Mouse (Mus musculus) ES-CJ7 (cell line): ENCODE measurements around the gene Gabrb3.
A peak's percentile ranks its signal among the peaks of the same experiment; 100 is the strongest.

Experiments used
- DNase-seq: peaks from one replicate; pipeline ENCODE4 v3.0.0; 2011; ENCODE audit warnings: low read depth, low spot score

The Gabrb3 gene

DNA sequence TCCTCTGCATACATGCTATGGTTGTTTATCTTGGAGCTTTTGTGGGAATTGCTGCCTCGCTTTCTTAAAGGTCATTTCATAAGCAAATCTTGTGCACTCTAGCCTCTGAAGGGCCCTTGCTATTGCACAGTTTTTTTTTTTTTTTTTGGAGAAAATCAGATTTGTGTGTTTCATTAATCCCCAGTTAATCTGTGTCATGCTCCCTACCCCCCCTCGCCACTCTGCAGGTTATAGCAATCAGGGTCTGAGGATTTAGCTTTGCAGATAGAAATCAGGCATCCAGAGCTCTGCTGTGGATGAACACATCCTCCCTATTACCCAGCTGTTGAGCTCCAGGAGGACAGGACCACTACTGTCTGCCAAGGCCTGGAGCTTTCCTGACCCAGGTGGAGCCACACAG is at the start of gene Gabrb3:
Gene Gabrb3, plus strand, starts transcription at position 301 of the 400 bp plus-strand sequence.
- no peak for DNase-seq

DNA sequence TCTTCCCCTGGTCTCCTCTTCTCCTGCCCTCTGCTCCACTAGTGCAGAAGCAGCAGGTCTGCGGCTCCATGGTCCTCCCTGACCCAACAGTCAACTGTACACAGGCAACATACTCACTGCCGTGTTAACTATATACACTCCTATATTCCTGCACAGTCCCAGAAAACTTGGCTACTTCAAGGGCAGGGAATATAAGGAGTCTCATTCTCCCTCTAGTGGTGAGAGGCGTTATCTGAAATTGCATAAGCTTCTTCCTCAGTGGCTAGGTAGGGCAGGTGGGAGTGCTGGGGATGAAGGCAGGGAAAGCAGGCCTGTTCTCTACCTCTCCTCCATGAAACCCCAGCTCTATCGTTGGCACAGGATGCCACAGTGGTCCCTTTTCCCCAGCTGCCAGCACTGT is 35.4 kb upstream of the Gabrb3 start:
- DNase-seq = peak; percentile 81

- DNase-seq = peak; percentile 14
Observed at GRCm38 (mm10) chr7:57386517-57387340, 32.8 kb upstream of the Gabrb3 start, which contains the start of gene Gabrg3. Gabrg3 (minus strand) TSS chr7:57387188.

DNA sequence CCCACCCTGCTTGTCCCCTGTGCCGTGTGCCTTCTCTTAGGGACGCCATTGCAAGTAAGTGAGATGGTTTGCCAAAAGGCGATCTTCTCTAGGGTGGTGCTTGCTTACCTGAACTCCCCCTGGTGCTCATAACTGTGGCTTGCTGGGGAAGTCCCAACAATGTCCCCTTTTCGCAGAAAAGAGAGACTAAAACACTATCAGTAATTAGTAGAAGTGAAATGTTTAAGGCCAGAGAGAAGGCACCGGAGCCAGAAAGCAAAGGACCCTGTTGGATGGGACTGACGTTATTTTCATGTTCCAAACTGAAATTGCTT is 32.2 kb upstream of the Gabrb3 start:
- DNase-seq = peak; percentile 35

DNA sequence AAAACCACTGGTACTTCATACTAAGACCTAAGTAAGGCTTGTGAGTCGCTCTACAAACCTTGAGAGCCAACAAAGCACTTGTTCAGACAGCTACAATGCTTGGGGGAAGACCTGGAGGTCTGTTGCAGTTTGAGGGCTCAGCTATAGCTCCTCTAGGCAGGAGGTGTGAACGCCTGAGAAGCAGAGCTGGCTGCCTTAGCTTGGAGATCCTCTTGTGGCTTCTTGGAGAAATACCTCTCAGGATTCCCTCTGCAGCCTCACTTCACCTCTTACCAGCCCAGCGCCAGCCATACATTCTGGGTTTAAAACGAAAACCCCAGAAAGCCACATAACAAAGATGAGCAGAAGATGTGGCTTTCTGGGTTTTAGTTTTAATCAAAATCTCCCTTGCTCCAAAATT is 29.4 kb upstream of the Gabrb3 start:
- peak; percentile 9 for DNase-seq

DNA sequence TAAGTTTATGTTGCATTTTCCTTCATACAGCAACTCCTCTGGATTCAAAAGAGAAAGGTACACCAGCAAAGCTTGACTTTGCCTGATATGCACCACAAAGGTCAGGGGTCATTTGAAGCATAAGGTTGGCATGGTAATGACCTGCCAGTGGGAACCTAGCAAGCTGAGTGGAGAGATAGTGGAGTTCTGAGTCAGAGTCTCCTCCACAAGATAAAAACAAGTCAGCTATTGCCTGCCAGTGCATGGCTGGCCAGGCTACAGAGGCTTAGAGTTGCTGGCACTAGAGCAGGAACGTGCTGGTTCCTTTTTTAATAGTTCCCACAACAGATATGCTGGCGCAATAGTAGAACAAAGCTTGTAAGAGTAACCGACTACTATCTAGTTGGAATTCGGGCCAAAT is 25.9 kb upstream of the Gabrb3 start:
- DNase-seq = no peak

GRCm38 (mm10) chr7:57411163-57411562 is 8.3 kb upstream of the Gabrb3 start:
- DNase-seq = no peak

GRCm38 (mm10) chr7:57412896-57413295 is 6.6 kb upstream of the Gabrb3 start:
- DNase-seq = no peak

DNA sequence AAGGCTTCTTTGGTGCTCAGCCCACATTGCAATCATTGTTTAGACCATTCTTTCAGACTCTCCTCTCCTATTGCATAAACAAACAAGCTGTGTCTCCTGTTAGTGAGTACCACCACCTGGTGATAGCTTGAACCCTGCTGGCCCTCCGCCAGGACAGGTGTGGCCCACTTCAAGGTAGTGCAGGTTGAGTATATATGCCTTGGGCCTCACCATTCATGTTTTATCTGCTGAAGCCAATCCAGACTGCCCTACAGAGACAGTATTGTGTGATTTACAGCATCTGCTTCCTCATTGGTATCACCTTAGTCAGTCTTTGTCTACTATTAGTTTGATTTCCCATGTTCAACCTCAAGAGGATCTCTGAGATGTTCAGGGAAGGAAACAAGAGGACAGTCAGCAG is 1.6 kb downstream of the Gabrb3 start:
- no peak for DNase-seq

DNA sequence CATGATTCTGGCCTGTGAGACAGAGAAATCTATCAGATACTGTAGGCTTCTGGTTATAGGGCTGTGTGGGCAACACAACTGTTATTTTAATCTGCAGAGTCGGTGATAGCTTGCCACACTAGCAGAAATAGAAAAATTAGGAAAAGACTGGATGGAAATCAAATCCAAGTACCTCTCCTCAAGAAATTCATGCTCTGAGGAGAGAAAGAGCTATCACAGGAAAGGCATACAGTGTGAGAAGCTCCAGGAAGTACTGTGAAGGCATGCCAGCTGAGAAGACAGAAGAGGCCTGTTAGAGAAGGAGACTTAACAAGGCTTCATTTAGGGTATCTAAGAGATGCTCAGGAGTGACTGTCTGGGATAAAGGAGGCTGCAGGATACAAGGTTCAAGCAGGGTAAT is 3.2 kb downstream of the Gabrb3 start:
- DNase-seq = no peak

GRCm38 (mm10) chr7:57448239-57448638 is 28.7 kb downstream of the Gabrb3 start:
- DNase-seq = no peak

DNA sequence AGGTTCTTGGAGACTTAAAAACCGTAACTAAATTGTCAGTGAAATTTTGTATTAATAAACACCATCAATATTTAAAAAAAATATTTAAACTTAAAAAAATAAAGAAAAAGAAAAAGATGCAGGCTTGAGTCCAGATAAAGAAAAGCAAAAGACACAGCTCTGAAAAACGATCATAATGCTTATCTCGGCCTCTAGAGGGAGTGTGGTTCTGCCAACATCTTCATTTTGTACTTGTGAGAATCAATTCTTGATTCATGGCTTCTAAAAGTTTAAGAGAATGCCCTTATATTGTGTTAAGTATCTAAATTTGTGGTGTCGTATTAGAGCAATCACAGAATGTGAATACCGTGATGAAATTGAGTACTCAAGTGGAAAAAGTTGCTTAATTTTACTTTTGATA is 40.9 kb downstream of the Gabrb3 start:
- DNase-seq = no peak

DNA sequence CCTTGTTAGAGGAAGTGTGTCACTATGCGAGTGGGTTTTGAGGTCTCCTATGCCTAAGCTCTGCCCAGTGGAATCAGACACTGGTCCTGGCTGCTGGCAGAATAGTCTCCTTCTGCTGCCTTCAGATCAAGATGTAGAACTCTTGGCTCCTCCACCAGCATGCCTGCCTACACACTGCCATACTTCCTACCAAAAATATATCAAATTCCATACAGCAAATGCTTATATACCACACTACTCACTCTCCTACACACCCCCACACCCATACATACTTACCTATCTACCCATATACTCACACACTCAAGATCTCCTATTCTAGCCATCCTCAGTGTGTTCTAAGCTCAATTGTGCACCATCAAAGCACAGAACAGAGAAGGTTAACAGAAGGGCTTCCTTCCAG is 51.8 kb downstream of the Gabrb3 start:
- no peak for DNase-seq

GRCm38 (mm10) chr7:57473811-57474525 is 54.5 kb downstream of the Gabrb3 start:
- DNase-seq = peak; percentile 54

- DNase-seq = peak; percentile 5
Observed at GRCm38 (mm10) chr7:57482896-57483295, 63.4 kb downstream of the Gabrb3 start.

- DNase-seq = no peak
Observed at GRCm38 (mm10) chr7:57486907-57487306, 67.4 kb downstream of the Gabrb3 start.

- DNase-seq = no peak
Observed at GRCm38 (mm10) chr7:57491795-57492194, 72.3 kb downstream of the Gabrb3 start.

DNA sequence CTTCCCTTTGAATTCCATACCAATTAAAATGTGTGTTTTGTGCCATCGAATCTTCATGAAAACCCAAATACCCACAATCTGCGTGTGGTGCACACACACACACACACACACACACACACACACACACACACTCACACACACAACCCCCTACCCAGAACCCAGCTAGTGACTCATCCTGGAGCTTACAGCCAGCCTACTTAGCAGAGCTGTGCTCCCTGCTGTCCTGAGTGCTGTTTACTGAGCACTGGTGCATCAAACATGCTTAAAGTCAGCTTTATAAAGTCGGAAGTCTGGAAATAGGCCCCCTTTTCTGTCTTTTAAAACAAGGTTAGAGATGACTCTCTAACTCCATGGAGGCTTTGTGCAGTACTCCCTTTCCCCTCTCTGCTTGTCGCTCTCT is 83.3 kb downstream of the Gabrb3 start:
- DNase-seq = no peak

DNA sequence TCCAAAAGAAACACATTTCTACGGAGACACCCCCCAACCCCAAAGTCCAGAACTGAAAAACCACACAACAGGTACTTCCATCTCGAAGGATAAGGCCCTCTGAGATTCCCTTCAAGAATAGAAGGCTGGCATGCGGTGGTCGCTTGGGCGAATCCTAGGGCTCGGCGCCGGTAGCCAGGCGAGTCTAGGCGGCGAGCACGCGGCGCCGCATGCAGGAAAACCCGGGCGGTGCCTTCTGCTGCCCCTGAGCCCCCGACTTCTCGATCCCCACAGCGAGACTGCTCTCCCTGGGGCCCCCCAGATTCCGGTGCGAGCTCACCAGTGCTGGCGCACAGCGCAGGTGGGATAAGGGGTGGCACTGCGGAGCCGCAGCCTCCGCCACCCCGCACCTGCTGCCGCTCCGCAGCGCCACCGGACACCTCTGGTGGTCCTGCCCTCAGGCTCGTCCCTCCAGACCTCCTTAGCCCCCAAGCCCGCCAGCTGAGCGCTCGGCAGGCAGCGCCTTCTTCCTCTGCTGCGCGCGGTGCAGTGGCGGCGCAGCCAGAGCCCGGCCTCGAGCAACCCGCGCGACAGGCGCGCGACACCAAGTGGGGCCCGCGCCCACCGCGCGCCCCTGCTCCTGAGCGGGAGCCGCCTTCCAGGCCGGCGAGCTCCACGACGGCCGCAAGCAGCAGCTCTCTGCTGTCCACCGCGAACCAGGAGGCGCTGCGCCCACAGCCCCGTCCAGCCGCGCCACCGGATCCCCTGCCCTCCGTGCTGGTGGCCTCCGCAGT is 89.6 kb downstream of the Gabrb3 start:
- DNase-seq = peak; percentile 29

DNA sequence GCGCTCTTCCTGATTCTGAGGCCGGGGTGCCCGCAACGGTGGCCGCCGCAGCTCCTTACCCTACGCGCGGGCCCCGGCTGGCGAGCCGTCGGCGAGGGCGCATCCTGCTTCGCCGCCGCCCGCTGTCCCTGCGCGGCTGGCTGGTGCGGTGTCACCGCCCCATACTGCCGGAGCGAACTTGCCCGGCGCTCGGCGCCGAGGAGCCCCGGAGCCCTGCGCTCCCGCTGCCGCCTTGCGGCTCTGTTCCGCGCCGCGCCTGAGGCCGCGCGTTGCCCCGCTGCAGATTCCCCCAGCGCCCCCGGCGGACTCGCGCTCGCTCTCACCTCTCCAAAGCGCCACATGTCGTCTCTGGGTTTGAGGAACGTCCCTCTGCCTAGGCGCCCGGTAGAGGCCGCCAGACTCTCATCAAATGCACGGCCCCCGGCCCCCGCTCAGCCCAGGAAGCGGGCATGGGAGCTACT is 90.2 kb downstream of the Gabrb3 start, which contains the start of gene Gabra5:
Gene Gabra5, minus strand, starts transcription at position 379 of the 461 bp plus-strand sequence.
- DNase-seq = peak; percentile 79

- no peak for DNase-seq
Observed at GRCm38 (mm10) chr7:57512955-57513354, 93.5 kb downstream of the Gabrb3 start.

DNA sequence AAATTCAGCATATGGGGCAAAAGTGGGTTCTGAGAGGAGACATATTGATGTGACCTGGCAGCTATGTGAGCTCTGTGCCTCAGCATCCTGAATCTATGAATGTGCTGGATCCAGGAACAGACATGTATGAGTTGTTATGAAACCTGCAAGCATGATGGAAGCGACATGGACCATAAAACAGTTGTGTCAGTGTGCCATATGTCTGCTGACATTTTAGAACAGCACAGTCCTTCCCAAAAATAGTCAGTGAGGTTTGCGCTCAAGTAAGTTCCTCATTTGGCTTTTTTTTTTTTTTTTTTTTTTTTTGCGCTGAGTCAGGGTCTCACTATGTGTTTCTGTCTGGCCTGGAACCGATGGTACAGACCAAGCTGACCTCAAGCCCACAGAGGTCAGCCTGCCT is 110.0 kb downstream of the Gabrb3 start:
- DNase-seq = no peak
